Mouse (Mus musculus): ENCODE data around the gene Olfr55.
"Not testable (repeated sequence)": the region's sequence is repeated elsewhere in the genome, so short reads cannot be mapped to it uniquely, and the experiment has no call there.

Olfr55 gene

GRCm38 (mm10) chr17:33168147-33168546, at the start of gene Olfr55:
Gene Olfr55, plus strand, starts transcription at chr17:33168447.
- not testable (repeated sequence) for DNase-seq (ENCODE audit: low spot score in 2 of 2)

GRCm38 (mm10) chr17:33124546-33124945, 43.7 kb upstream of the Olfr55 start:
- no peak for DNase-seq (ENCODE audit: low spot score in 2 of 2)

GRCm38 (mm10) chr17:33126257-33126656, 42.0 kb upstream of the Olfr55 start:
- DNase-seq (ENCODE audit: low spot score in 2 of 2) = no peak

- DNase-seq (ENCODE audit: low spot score in 2 of 2) = no peak
Measured at GRCm38 (mm10) chr17:33139261-33139820, 28.9 kb upstream of the Olfr55 start, which contains the start of gene Morc2b. Gene Morc2b, minus strand, starts transcription at chr17:33139683.

GRCm38 (mm10) chr17:33191002-33191401, 22.8 kb downstream of the Olfr55 start, which contains the start of gene Olfr239:
Gene Olfr239, plus strand, starts transcription at chr17:33191302.
- not testable (repeated sequence) for DNase-seq (ENCODE audit: low spot score in 2 of 2)

GRCm38 (mm10) chr17:33221590-33221989, 53.3 kb downstream of the Olfr55 start, which contains the start of gene Olfr1564:
Gene Olfr1564, minus strand, starts transcription at chr17:33221690.
- DNase-seq (ENCODE audit: low spot score in 2 of 2) = no peak

Measured in frontal cortex, postnatal 14 days (tissue).